In the genomic region with DNA sequence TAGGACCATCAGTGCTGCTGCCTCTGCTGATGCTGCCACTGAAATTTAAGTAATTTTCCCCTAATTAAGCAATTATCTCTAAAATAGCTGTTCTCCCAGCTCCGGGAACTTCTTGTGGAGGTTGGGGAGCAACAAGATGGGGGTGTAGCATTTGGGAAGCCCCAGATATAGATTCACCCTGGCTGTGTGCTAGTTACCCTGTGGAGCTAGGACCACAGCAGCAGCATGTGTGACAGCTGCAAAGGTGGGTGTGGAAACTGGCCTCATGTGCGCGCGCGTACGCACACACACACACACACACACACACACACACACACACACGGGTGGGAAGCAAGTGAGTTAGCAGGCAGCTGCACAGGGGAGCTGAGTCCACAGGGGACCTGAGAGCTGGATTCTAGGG, we compare ENCODE assay signal across 23 mouse cellular contexts.
A peak's percentile ranks its signal among the peaks of the same experiment; 100 is the strongest.
DNase-seq lines count a peak whose midpoint lies in the region; ATAC-seq and TF ChIP-seq lines count a peak whose summit lies in the region.
"Had no signal": no experiment of that assay in that cellular context is flagged by ENCODE, and none has a peak within 500 bp of the region (broad histone marks: within the 10 kb centered on the region; RNA-seq: fewer than 3 reads in every experiment).

No protein-coding gene starts in this region.

- H3K9me3 ChIP-seq in forebrain, postnatal 0 days (ENCODE audit: low read length) = no peaks in the 10 kb centered on the region
- peaks cover 8% of the 10 kb centered on the region for H3K9me3 ChIP-seq in forebrain, embryonic 10.5 days
- H3K9me3 ChIP-seq in kidney, embryonic 15.5 days (replicated peaks) = peaks cover 9% of the 10 kb centered on the region; the same call in 1 of the 2 replicates
- H3K9me3 ChIP-seq: hindbrain, embryonic 15.5 days had no signal

- 76% methylated on average over 7 of the region's 7 CpGs for WGBS in forebrain, postnatal 0 days
- 95% methylated on average over 7 of the region's 7 CpGs for WGBS in forebrain, embryonic 10.5 days
- 95% methylated on average over 7 of the region's 7 CpGs for WGBS in kidney, embryonic 15.5 days

- no peaks in the 10 kb centered on the region for H3K27me3 ChIP-seq in forebrain, postnatal 0 days (ENCODE audit: insufficient read depth, low read length)
- 0 out of 2 replicates have a peak, but pooled peaks cover 2% of the 10 kb centered on the region for H3K27me3 ChIP-seq in forebrain, embryonic 10.5 days (ENCODE audit: poor library complexity, severe bottlenecking)
- H3K27me3 ChIP-seq in kidney, embryonic 15.5 days = 0 out of 2 replicates have a peak, but pooled peaks cover 3% of the 10 kb centered on the region
- H3K27me3 ChIP-seq: embryonic facial prominence, embryonic 13.5 days; hindbrain, embryonic 15.5 days had no signal

- H3K4me3 ChIP-seq in forebrain, postnatal 0 days (ENCODE audit: low read depth, low read length) = no peak overlapping the region
- no peak overlapping the region for H3K4me3 ChIP-seq in forebrain, embryonic 10.5 days
- H3K4me3 ChIP-seq in kidney, embryonic 15.5 days (replicated peaks) = no peak overlapping the region
- H3K4me3 ChIP-seq: embryonic facial prominence, embryonic 13.5 days; erythroblast, embryonic 14.5 days; gastrocnemius, adult 2 months; hindbrain, embryonic 15.5 days; limb, embryonic 12.5 days had no signal

- TF ChIP-seq CTCF in forebrain, postnatal 0 days (IDR thresholded peaks at IDR 0.05; ENCODE audit: low read depth) = no peak

- ATAC-seq in forebrain, postnatal 0 days = peak; percentile 10; the same call in 1 of the 2 replicates
- ATAC-seq in kidney, embryonic 15.5 days (replicated peaks; ENCODE audit: low FRiP score) = no peak
- ATAC-seq: CD4-positive, CD25-positive, alpha-beta regulatory T cell, adult 4 months had no signal

- H3K36me3 ChIP-seq in forebrain, postnatal 0 days (ENCODE audit: insufficient read depth) = no peaks in the 10 kb centered on the region
- H3K36me3 ChIP-seq in forebrain, embryonic 10.5 days (replicated peaks) = no peaks in the 10 kb centered on the region
- H3K36me3 ChIP-seq in kidney, embryonic 15.5 days = no peaks in the 10 kb centered on the region
- H3K36me3 ChIP-seq: embryonic facial prominence, embryonic 13.5 days; hindbrain, embryonic 15.5 days; limb, embryonic 12.5 days had no signal

- no peak overlapping the region for H3K9ac ChIP-seq in forebrain, postnatal 0 days
- no peak overlapping the region for H3K9ac ChIP-seq in kidney, embryonic 15.5 days
- H3K9ac ChIP-seq: embryonic facial prominence, embryonic 13.5 days; hindbrain, embryonic 15.5 days; limb, embryonic 12.5 days had no signal

- H3K4me1 ChIP-seq in forebrain, postnatal 0 days (ENCODE audit: insufficient read depth) = peaks cover 1% of the 10 kb centered on the region
- H3K4me1 ChIP-seq in forebrain, embryonic 10.5 days = peaks cover 26% of the 10 kb centered on the region
- peaks cover 4% of the 10 kb centered on the region for H3K4me1 ChIP-seq in kidney, embryonic 15.5 days

- 0 out of 2 replicates have a peak overlapping the region, but pooled peaks have one; percentile 50 for H3K27ac ChIP-seq in forebrain, postnatal 0 days (ENCODE audit: low read depth, low read length)
- no peak overlapping the region for H3K27ac ChIP-seq in forebrain, embryonic 10.5 days
- no peak overlapping the region for H3K27ac ChIP-seq in kidney, embryonic 15.5 days
- H3K27ac ChIP-seq: embryonic facial prominence, embryonic 13.5 days; gastrocnemius, adult 2 months; hindbrain, embryonic 15.5 days; limb, embryonic 12.5 days had no signal

- intact Hi-C loops in left cerebral cortex, postnatal 10 days (cut with DNase I) = no loop called here
- intact Hi-C loops in left cerebral cortex, postnatal 25 days (cut with DNase I) = no loop called here

- no peak for DNase-seq in forebrain, postnatal 0 days
- no peak for DNase-seq in forebrain, embryonic 10.5 days (ENCODE audit: extremely low spot score, low spot score)
- DNase-seq in left cerebral cortex, adult 18-20 months (ENCODE audit: low spot score in 2 of 2) = peak; percentile 42 to 56
- no peak for DNase-seq in left cerebral cortex, postnatal 10 days (ENCODE audit: extremely low spot score in 1 of 2, low spot score in 2 of 2)
- DNase-seq in left cerebral cortex, postnatal 25 days (ENCODE audit: low spot score in 2 of 2) = peak; percentile 60 to 68
- DNase-seq in right cerebral cortex, postnatal 36 days (ENCODE audit: low spot score in 2 of 2) = peak; percentile 57 to 60
- no peak for DNase-seq in adrenal gland, postnatal 25 days
- DNase-seq: cerebellum, adult 18-20 months; cerebellum, postnatal 25 days; gastrocnemius, adult 2 months; kidney, adult 8-10 months; kidney, postnatal 14 days; lung, adult 18-20 months; lung, postnatal 10 days; thymus, postnatal 4 days had no signal

- H3K4me2 ChIP-seq in forebrain, postnatal 0 days (ENCODE audit: low read depth) = no peak overlapping the region
- H3K4me2 ChIP-seq in kidney, embryonic 15.5 days = no peak overlapping the region
- H3K4me2 ChIP-seq: embryonic facial prominence, embryonic 13.5 days; hindbrain, embryonic 15.5 days; limb, embryonic 12.5 days; liver, embryonic 11.5 days; midbrain, embryonic 11.5 days had no signal

Comparison
In these comparisons a context has a peak if more than half of its experiments do, and no peak if none do; other contexts are left out.
1. DNase-seq: peak in left cerebral cortex, adult 18-20 months (2 of 2), left cerebral cortex, postnatal 25 days (2 of 2) and right cerebral cortex, postnatal 36 days (2 of 2); none in forebrain, postnatal 0 days (single experiment), forebrain, embryonic 10.5 days (single experiment), left cerebral cortex, postnatal 10 days (0 of 2) and adrenal gland, postnatal 25 days (single experiment).